Mouse (Mus musculus) CH12.LX (cell line): ENCODE results near the gene Fam193a. TPM values are rescaled to one million over a fixed set of nuclear protein-coding genes. Genes with fewer than 3 reads are reported as not detected.

Experiments used
- DNase-seq: peaks from one replicate; pipeline ENCODE4 v3.0.0-alpha.2; 2013; ENCODE audit errors: extremely low read depth
- H3K27ac ChIP-seq: 2 replicates; pipeline ENCODE4 v1.5.1; 2012; ENCODE audit warnings: low read depth, mild to moderate bottlenecking, control low read depth, moderate library complexity; ENCODE audit not compliant: insufficient read depth
- H3K27me3 ChIP-seq: replicated peaks from 2 replicates; pipeline ENCODE3; 2012; ENCODE audit warnings: inconsistent platforms
- H3K36me3 ChIP-seq, 2 experiments: replicated peaks in 1 of 2; 2 replicates each; pipeline versions ENCODE3 to v1.6.1; 2012; ENCODE audit warnings: inconsistent platforms in 1 of 2, low read length in 1 of 2, mild to moderate bottlenecking in 1 of 2, mixed read lengths in 1 of 2, moderate library complexity in 1 of 2; ENCODE audit not compliant: control insufficient read depth in 1 of 2, insufficient read depth in 1 of 2
- H3K4me1 ChIP-seq, 2 experiments: 2 replicates each; pipeline ENCODE4 v1.6.1; 2012; ENCODE audit warnings: inconsistent platforms in 1 of 2, moderate library complexity in 1 of 2; ENCODE audit not compliant: insufficient read depth in 2 of 2, control insufficient read depth in 1 of 2
- H3K4me2 ChIP-seq: 2 replicates; pipeline ENCODE4 v1.6.1; 2012; ENCODE audit warnings: low read depth, mild to moderate bottlenecking, control low read depth; ENCODE audit not compliant: poor library complexity, insufficient read depth, severe bottlenecking
- H3K4me3 ChIP-seq, 3 experiments: fragments of 150-350 bp in 1 of 3; sonication (generic) in 1 of 3; replicated peaks in 1 of 3; 2 replicates each; pipeline versions ENCODE3 to v1.5.1; 2011 to 2012; ENCODE audit warnings: low read depth in 2 of 3, low read length in 2 of 3, mild to moderate bottlenecking in 2 of 3, moderate library complexity in 2 of 3, control low read depth in 1 of 3, improper control_type of control experiment in 1 of 3, inconsistent platforms in 1 of 3, mixed read lengths in 1 of 3; ENCODE audit not compliant: poor library complexity in 1 of 3
- H3K79me2 ChIP-seq: replicated peaks from 2 replicates; pipeline ENCODE4 v1.6.1; 2012; ENCODE audit warnings: mild to moderate bottlenecking, moderate library complexity; ENCODE audit not compliant: control insufficient read depth, poor library complexity, insufficient read depth, severe bottlenecking; ENCODE audit errors: extremely low read depth
- H3K9ac ChIP-seq: 2 replicates; pipeline ENCODE4 v1.6.1; 2012; ENCODE audit warnings: low read depth, mild to moderate bottlenecking, control low read depth, moderate library complexity; ENCODE audit not compliant: insufficient read depth
- H3K9me3 ChIP-seq: replicated peaks from 2 replicates; pipeline ENCODE3; 2012; ENCODE audit warnings: low read length, inconsistent platforms, mixed read lengths
- CHD2 ChIP-seq: IDR thresholded peaks from 2 replicates; pipeline ENCODE4 v1.6.1; 2011; ENCODE audit warnings: low read length, improper control_type of control experiment
- CTCF ChIP-seq, 2 experiments: IDR thresholded peaks in 1 of 2; conservative IDR thresholded peaks in 1 of 2; 2 replicates each; pipeline ENCODE4 v1.5.1; 2011 to 2012; ENCODE audit warnings: low read depth in 2 of 2, low read length in 2 of 2, improper control_type of control experiment in 1 of 2, inconsistent platforms in 1 of 2, mild to moderate bottlenecking in 1 of 2, moderate library complexity in 1 of 2
- E2F4 ChIP-seq: IDR thresholded peaks from 2 replicates; pipeline ENCODE4 v1.6.1; 2011; ENCODE audit warnings: low read depth, low read length, improper control_type of control experiment; ENCODE audit not compliant: insufficient replicate concordance
- ELF1 ChIP-seq: IDR thresholded peaks from 2 replicates; pipeline ENCODE4 v1.6.1; 2014; ENCODE audit warnings: low read depth, mild to moderate bottlenecking, inconsistent platforms, low read length, improper control_type of control experiment
- EP300 ChIP-seq: IDR thresholded peaks from 2 replicates; pipeline ENCODE4 v1.6.1; 2011; ENCODE audit warnings: low read length, improper control_type of control experiment
- GABPA ChIP-seq: IDR thresholded peaks from 2 replicates; pipeline ENCODE4 v1.6.1; 2012; ENCODE audit warnings: low read depth, low read length, improper control_type of control experiment, inconsistent platforms; ENCODE audit not compliant: insufficient replicate concordance
- HCFC1 ChIP-seq: IDR thresholded peaks from 2 replicates; pipeline ENCODE4 v1.6.1; 2012; ENCODE audit warnings: low read depth, mild to moderate bottlenecking, inconsistent platforms, low read length, improper control_type of control experiment
- IRF4 ChIP-seq: IDR thresholded peaks from 2 replicates; pipeline ENCODE4 v1.6.1; 2014; ENCODE audit warnings: low read depth, mild to moderate bottlenecking, inconsistent platforms, low read length, improper control_type of control experiment
- JUN ChIP-seq: IDR thresholded peaks from 2 replicates; pipeline ENCODE4 v1.6.1; 2011; ENCODE audit warnings: low read depth, mild to moderate bottlenecking, low read length, improper control_type of control experiment, moderate library complexity; ENCODE audit not compliant: insufficient read depth
- JUND ChIP-seq: conservative IDR thresholded peaks from 2 replicates; pipeline ENCODE4 v1.6.1; 2011; ENCODE audit warnings: low read depth, low read length, improper control_type of control experiment
- KAT2A ChIP-seq: IDR thresholded peaks from 2 replicates; pipeline ENCODE4 v1.6.1; 2012; ENCODE audit warnings: low read length, improper control_type of control experiment, inconsistent platforms; ENCODE audit not compliant: insufficient replicate concordance
- MAFK ChIP-seq: IDR thresholded peaks from 2 replicates; pipeline ENCODE4 v1.6.1; 2011; ENCODE audit warnings: low read length, improper control_type of control experiment; ENCODE audit not compliant: insufficient replicate concordance
- MAX ChIP-seq: IDR thresholded peaks from 2 replicates; pipeline ENCODE4 v1.6.1; 2011; ENCODE audit warnings: low read length, improper control_type of control experiment
- MAZ ChIP-seq: IDR thresholded peaks from 2 replicates; pipeline ENCODE4 v1.6.1; 2012; ENCODE audit warnings: low read depth, mild to moderate bottlenecking, inconsistent platforms, low read length, improper control_type of control experiment, moderate library complexity
- MXI1 ChIP-seq: IDR thresholded peaks from 2 replicates; pipeline ENCODE4 v1.6.1; 2011; ENCODE audit warnings: mild to moderate bottlenecking, low read depth, low read length, improper control_type of control experiment
- NELFE ChIP-seq: IDR thresholded peaks from 2 replicates; pipeline ENCODE4 v1.6.1; 2011; ENCODE audit warnings: low read depth, low read length, improper control_type of control experiment
- NRF1 ChIP-seq: IDR thresholded peaks from 2 replicates; pipeline ENCODE4 v1.6.1; 2014; ENCODE audit warnings: low read depth, mild to moderate bottlenecking, inconsistent platforms, low read length, improper control_type of control experiment, moderate library complexity
- POLR2A ChIP-seq: IDR thresholded peaks from 2 replicates; pipeline ENCODE4 v1.6.1; 2011; ENCODE audit warnings: low read depth, mild to moderate bottlenecking, improper control_type of control experiment, low read length
- POLR2AphosphoS2 ChIP-seq: IDR thresholded peaks from 2 replicates; pipeline ENCODE4 v1.6.1; 2011; ENCODE audit warnings: low read depth, low read length, improper control_type of control experiment
- RAD21 ChIP-seq: IDR thresholded peaks from 2 replicates; pipeline ENCODE4 v1.6.1; 2011; ENCODE audit warnings: low read depth, mild to moderate bottlenecking, low read length, improper control_type of control experiment, moderate library complexity
- RCOR1 ChIP-seq: conservative IDR thresholded peaks from 2 replicates; pipeline ENCODE4 v1.6.1; 2012; ENCODE audit warnings: low read depth, mild to moderate bottlenecking, inconsistent platforms, low read length, improper control_type of control experiment
- TBP ChIP-seq: conservative IDR thresholded peaks from 2 replicates; pipeline ENCODE4 v1.6.1; 2011; ENCODE audit warnings: low read depth, low read length, improper control_type of control experiment
- TCF12 ChIP-seq: IDR thresholded peaks from 2 replicates; pipeline ENCODE4 v1.6.1; 2014; ENCODE audit warnings: low read depth, mild to moderate bottlenecking, inconsistent platforms, low read length, improper control_type of control experiment
- UBTF ChIP-seq: IDR thresholded peaks from 2 replicates; pipeline ENCODE4 v1.6.1; 2012; ENCODE audit warnings: low read depth, mild to moderate bottlenecking, inconsistent platforms, low read length, improper control_type of control experiment, moderate library complexity
- USF1 ChIP-seq: IDR thresholded peaks from 2 replicates; pipeline ENCODE4 v1.6.1; 2014; ENCODE audit warnings: low read depth, mild to moderate bottlenecking, inconsistent platforms, low read length, improper control_type of control experiment
- USF2 ChIP-seq: conservative IDR thresholded peaks from 2 replicates; pipeline ENCODE4 v1.6.1; 2011; ENCODE audit warnings: low read depth, low read length, improper control_type of control experiment
- ZC3H11A ChIP-seq: IDR thresholded peaks from 2 replicates; pipeline ENCODE4 v1.6.1; 2012; ENCODE audit warnings: low read depth, mild to moderate bottlenecking, inconsistent platforms, low read length, improper control_type of control experiment
- ZKSCAN1 ChIP-seq: IDR thresholded peaks from 2 replicates; pipeline ENCODE4 v1.6.1; 2012; ENCODE audit warnings: low read depth, inconsistent platforms, low read length, improper control_type of control experiment, borderline replicate concordance
- ZMIZ1 ChIP-seq: IDR thresholded peaks from 2 replicates; pipeline ENCODE4 v1.6.1; 2012; ENCODE audit warnings: low read depth, mild to moderate bottlenecking, inconsistent platforms, low read length, improper control_type of control experiment
- dilution Hi-C: fragments of 300-500 bp; cut with MboI; formaldehyde crosslinking; loops from 2 replicates; pipeline ENCODE4 v1.14.3; 2020; ENCODE audit warnings: low sequenced_read_pairs; ENCODE audit not compliant: extremely low pct_unique_long_range_greater_than_20kb, extremely low pct_ligation_motif_present
- in situ Hi-C: fragments of 300-500 bp; cut with MboI; formaldehyde crosslinking; loops from 3 replicates; pipeline ENCODE4 v1.14.3; 2019; ENCODE audit warnings: low sequenced_read_pairs, low pct_ligation_motif_present, low pct_unique_long_range_greater_than_20kb, mixed read lengths
- polyA plus RNA-seq: library from polyadenylated mRNA; unstranded; fragments of >175 nt; gene quantifications from 2 replicates; pipeline ENCODE4 v1.2.1, GENCODE M21; 2012; ENCODE audit warnings: low read depth; ENCODE audit not compliant: insufficient read length
- total RNA-seq, 2 experiments: library from RNA; depleted of rRNA; stranded (reverse); fragments of 300-350 nt in 1 of 2; fragments of >200 nt in 1 of 2; gene quantifications; 2 replicates each; pipeline ENCODE4 v1.2.3; 2012 to 2014

The Fam193a gene
- total and polyA plus RNA-seq, 3 experiments, result 3.6 to 19.0 (median 8.5) TPM

DNA sequence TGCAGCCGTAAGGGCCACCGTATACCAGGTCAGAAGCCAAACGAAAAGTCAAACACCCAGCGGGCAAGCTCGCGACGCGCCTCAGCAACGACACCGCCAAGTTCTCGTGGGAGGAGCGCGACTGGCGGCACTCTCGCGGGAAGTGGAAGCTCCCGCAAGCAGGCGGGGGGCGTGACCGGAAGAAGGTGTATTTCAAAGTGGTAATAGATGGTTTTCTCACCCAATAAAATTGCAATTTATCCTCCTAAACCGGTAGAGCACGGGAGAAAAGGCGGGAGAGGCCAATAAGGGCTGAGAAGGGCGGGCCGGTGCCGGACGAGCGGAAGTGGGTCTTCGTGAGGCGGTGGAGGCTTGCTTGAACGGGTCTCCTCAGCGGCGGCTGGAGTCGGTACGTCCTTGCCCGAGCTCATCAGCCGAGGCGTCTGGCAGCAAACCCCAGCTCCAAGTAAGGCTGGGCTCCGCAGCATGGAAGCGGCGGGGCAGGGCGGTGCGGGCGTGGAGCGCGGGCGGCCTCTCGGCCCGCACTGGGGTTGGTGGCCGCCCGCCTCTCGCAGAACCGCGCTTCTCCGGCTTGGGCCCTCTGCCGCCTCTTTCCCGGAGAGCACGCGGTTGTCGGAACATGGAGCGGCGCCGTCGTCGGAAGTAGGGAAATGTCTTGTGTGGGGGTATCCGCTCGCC is 33.5 kb upstream of the Fam193a start, which contains the start of gene Rnf4:
Gene Rnf4, plus strand, starts transcription at position 193 of the 678 bp plus-strand sequence.
- H3K9me3 ChIP-seq, result no peaks in the 10 kb centered on the region
- H3K4me1 ChIP-seq, result peaks cover 4 to 38% of the 10 kb centered on the region in 2 experiments; a peak in 3 of 4 replicates
- H3K27me3 ChIP-seq, result no peaks in the 10 kb centered on the region
- peaks cover 51% of the 10 kb centered on the region for H3K79me2 ChIP-seq
- H3K36me3 ChIP-seq, result peaks cover 0 to 34% of the 10 kb centered on the region in 2 experiments
- H3K27ac ChIP-seq, result peak within 1 kb of the TSS; percentile 83
- peak within 1 kb of the TSS; percentile 97 for H3K4me2 ChIP-seq
- TF ChIP-seq UBTF (no peak), CHD2 (peak; percentile 99), ELF1 (peak; percentile 94), MXI1 (peak; percentile 27; the same call in 1 of the 2 replicates), ZMIZ1 (peak; percentile 81; the same call in 1 of the 2 replicates), KAT2A (peak; percentile 79; the same call in 1 of the 2 replicates), HCFC1 (peak; percentile 82), TBP (peak; percentile 91), ZC3H11A (no peak), EP300 (no peak), USF1 (peak; percentile 52; the same call in 1 of the 2 replicates), POLR2A (peak; percentile 99), NELFE (peak; percentile 95), TCF12 (peak; percentile 80), IRF4 (peak; percentile 33; the same call in 1 of the 2 replicates), RAD21 (no peak), POLR2AphosphoS2 (peak; percentile 81)
- in situ Hi-C loops (no loop called here), dilution Hi-C loops (no loop called here)
- H3K4me3 ChIP-seq, result peak within 1 kb of the TSS; percentile 87 to 97 (median 92)
- peak; percentile 98 for DNase-seq
- peak within 1 kb of the TSS; percentile 95 for H3K9ac ChIP-seq

DNA sequence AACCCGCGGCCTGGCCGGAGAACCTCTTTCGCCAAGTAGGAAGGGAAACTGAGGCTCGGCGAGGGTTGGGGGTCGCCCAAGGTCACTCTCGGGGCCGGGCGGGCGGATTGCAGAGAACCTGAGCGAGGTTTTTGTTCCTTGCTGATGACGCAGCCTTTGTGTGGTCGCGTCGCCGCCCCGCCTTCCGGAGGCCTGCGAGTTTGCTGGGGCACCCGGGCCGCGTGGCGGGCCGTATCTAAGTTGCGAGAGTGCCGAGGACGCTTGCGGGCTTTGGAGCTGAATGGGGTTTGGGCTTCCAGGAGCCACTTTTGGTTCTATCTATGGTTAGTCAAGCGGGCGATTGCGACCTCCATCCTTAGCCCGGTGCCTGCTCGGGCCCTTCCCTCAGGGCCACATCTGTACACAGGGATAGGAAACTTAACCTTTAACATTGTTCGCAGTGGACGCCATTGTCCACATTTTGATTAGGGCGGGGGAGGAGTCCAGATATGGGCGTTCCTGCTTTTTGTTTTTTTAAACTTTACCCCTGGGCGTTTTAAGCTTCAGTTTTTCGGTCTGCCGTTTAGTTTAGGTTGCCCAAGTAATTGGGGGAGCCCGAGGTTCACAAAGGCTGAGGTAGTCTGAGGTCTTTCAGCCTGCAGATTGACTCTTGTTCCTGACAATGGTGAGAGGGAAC is 32.8 kb upstream of the Fam193a start:
- dilution Hi-C loops, result no loop called here
- peak; percentile 54 for DNase-seq
- TF ChIP-seq MAFK (no peak), POLR2AphosphoS2 (no peak), USF2 (no peak), NRF1 (no peak), JUND (no peak), GABPA (no peak), RCOR1 (no peak; the same call in 1 of the 2 replicates), KAT2A (no peak), MAX (peak; percentile 83), JUN (no peak), CTCF (conservative IDR thresholded peaks at IDR 0.05 in 1 of 2, IDR thresholded peaks at IDR 0.05 in 1 of 2; ENCODE audit: low read depth in 2 of 2, low read length in 2 of 2) (no peak), ELF1 (peak; percentile 30; the same call in 1 of the 2 replicates), MAZ (no peak; the same call in 1 of the 2 replicates), UBTF (0 out of 2 replicates have a peak, but pooled peaks have one; percentile 50), ZMIZ1 (no peak), EP300 (no peak), E2F4 (no peak), ZKSCAN1 (no peak), RAD21 (no peak)

More for the DNA sequence above, 32.8 kb upstream of the Fam193a start:
- Histone ChIP-seq H3K27me3 (no peaks in the 10 kb centered on the region), H3K9me3 (no peaks in the 10 kb centered on the region), H3K4me2 (peak overlapping the region; percentile 97), H3K36me3 (peaks cover 0 to 34% of the 10 kb centered on the region in 2 experiments), H3K79me2 (peaks cover 57% of the 10 kb centered on the region), H3K9ac (peak overlapping the region; percentile 95), H3K4me3 (peak overlapping the region; percentile 84 to 97 (median 92)), H3K27ac (peak overlapping the region; percentile 83), H3K4me1 (peaks cover 4 to 45% of the 10 kb centered on the region in 2 experiments; a peak in 3 of 4 replicates)
- in situ Hi-C loops, result no loop called here
